Mouse (Mus musculus): ENCODE data around the gene Ywhah.
A peak's percentile ranks its signal among the peaks of the same experiment; 100 is the strongest.

Gene Ywhah

DNA sequence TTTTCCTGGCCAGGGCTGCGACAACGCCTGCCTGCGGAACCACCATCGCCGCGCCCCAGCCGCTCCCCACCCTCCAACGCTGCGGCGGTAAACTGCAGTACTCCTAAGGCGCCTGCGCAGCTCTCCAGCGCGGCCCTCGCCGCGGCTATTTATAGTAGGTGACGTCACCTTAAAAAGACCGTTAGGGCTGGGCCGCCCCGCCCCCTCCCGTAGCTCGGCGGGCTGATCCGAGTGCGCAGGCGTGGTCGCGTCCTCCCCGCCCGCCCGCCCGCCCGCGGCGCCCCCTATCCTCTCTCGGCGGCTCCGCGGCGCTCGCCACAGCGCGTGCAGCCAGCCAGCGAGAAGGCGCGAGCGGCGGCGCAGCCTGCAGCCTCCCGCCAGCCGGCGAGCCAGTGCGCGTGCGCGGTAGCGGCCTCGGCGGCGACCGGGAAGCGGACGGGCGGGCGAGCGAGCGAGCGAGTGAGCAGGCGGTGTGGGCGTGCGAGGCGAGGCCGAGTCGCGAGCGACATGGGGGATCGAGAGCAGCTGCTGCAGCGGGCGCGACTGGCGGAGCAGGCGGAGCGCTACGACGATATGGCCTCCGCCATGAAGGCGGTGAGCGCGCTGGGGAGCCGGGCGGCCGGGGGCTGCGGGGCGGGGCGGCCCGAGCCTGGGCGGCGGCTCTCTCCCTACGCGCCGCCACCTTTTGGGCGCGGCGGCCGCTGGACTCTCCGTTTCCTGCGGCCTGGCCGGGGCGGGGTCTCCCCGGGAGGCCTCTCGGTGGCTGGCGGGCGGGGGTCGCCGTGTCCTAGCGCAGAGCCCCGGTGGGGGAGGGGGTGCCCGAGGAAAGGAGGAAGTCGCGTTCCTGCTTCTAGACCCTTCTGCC is at the start of gene Ywhah:
Gene Ywhah, plus strand, starts transcription at position 256 of the 865 bp plus-strand sequence.
- peak; percentile 98 for DNase-seq (ENCODE audit: inconsistent ontology term)

- no peak for DNase-seq (ENCODE audit: inconsistent ontology term)
Measured at GRCm38 (mm10) chr5:32976541-32976940, 42.1 kb upstream of the Ywhah start.

DNA sequence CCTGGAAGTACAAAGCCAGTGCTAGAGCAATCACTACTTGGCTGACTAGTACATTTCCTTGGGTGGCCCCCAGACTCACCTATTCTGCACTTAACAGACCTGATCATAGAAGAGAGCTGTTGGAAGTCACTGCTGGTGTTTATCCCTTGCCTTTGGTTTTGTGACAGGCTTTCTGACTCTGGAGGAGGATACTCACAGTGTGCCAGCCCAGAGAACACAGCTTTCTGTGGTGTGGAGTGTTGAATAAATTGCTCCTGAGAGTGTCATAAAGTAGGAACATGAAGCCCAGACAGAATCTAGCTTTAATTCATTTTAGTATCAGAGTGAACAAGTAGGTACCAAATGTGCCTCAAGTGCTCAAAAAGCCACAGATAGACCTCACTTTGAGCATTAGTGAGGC is 41.4 kb upstream of the Ywhah start:
- DNase-seq (ENCODE audit: inconsistent ontology term), result no peak

DNA sequence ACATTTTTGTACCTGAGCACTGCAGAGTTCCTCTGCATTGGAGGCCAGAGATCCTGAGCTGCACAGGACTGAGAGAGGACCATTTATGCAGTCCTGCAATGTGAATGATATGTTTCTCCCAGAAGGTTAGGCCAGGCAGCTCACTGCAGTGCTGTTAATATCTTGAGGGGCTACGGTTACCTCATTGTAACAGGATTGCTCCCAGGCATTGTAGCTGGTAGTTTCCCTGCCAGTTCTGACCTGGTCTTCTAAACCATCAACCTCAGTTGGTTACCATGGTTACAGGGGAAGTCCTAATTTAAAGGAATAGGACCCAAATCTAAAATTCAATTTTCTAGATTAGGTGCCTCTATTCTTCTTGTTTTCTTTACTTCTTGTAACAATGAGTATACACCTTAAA is 33.2 kb upstream of the Ywhah start:
- no peak for DNase-seq (ENCODE audit: inconsistent ontology term)

GRCm38 (mm10) chr5:32987873-32988272 is 30.7 kb upstream of the Ywhah start:
- no peak for DNase-seq (ENCODE audit: inconsistent ontology term)

GRCm38 (mm10) chr5:32989959-32990640 is 28.5 kb upstream of the Ywhah start:
- DNase-seq (ENCODE audit: inconsistent ontology term), result no peak

- DNase-seq (ENCODE audit: inconsistent ontology term), result peak; percentile 40
Measured at GRCm38 (mm10) chr5:32991152-32991551, 27.5 kb upstream of the Ywhah start.

- DNase-seq (ENCODE audit: inconsistent ontology term), result no peak
Measured at GRCm38 (mm10) chr5:32994471-32994870, 24.1 kb upstream of the Ywhah start.

DNA sequence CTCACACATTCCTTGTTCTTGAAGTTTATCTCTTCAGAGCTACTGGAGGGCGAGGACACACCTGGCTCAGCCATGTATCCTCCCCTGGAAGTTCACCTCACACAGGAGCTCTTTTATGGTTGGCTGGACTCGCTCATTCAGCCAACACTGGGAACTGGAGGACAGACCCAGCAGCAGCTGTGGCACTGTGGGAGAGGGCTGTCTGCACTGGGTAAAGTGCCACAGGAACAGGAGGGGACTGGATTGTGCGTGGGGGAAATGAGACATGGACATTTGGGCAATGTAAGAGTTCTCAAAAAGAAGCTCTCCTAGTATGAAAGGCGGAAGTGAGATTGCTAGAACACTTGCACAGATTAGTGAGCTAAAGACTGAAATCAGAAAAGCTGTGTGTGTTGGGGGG is 22.9 kb upstream of the Ywhah start:
- DNase-seq (ENCODE audit: inconsistent ontology term), result no peak

- DNase-seq (ENCODE audit: inconsistent ontology term), result no peak
Measured at GRCm38 (mm10) chr5:32996560-32996959, 22.1 kb upstream of the Ywhah start.

- no peak for DNase-seq (ENCODE audit: inconsistent ontology term)
Measured at GRCm38 (mm10) chr5:32997686-32998085, 20.9 kb upstream of the Ywhah start.

GRCm38 (mm10) chr5:32998783-32999182 is 19.8 kb upstream of the Ywhah start:
- DNase-seq (ENCODE audit: inconsistent ontology term), result no peak

DNA sequence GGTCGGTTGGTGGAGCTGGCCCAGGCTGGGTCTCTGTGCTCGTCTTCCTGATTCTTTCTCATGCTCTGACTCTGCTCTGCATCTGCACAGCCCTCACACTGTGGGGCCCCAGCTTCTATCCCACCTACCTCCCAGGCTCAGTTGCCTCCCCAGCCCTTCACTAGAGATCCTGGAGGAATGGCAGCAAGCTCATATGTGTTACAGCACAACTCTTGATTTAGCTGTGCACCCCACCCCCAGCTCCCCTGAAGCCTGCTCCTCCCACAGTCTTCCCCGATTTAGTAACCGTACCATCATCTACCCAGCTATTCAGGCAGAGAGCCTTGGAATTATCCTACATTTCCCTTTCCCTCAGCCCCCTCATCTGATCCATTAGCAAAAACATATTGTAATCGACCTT is 17.5 kb upstream of the Ywhah start:
- no peak for DNase-seq (ENCODE audit: inconsistent ontology term)

- DNase-seq (ENCODE audit: inconsistent ontology term), result peak; percentile 32
Measured at GRCm38 (mm10) chr5:33002781-33003180, 15.8 kb upstream of the Ywhah start.

DNA sequence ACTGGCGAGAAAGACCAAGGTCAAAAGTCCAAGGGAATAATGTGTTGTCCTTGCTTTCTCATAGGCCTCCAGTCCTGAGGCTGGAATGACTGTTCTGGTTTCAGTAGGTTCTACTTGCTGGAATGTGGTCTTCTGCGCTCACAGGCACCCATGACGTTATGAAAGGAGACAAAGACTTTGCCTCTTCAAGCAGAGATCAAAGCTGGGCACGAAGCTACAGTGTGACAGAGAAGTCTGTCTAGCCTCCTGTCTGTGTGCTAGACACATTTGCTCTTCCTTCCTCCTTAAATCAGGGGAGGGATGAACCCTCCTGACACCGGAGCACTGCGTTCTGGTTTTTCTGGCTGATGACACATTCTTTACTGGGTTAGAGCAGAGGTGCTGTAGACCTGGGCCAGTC is 15.1 kb upstream of the Ywhah start:
- DNase-seq (ENCODE audit: inconsistent ontology term), result peak; percentile 42

- DNase-seq (ENCODE audit: inconsistent ontology term), result no peak
Measured at GRCm38 (mm10) chr5:33004110-33004509, 14.5 kb upstream of the Ywhah start.

DNA sequence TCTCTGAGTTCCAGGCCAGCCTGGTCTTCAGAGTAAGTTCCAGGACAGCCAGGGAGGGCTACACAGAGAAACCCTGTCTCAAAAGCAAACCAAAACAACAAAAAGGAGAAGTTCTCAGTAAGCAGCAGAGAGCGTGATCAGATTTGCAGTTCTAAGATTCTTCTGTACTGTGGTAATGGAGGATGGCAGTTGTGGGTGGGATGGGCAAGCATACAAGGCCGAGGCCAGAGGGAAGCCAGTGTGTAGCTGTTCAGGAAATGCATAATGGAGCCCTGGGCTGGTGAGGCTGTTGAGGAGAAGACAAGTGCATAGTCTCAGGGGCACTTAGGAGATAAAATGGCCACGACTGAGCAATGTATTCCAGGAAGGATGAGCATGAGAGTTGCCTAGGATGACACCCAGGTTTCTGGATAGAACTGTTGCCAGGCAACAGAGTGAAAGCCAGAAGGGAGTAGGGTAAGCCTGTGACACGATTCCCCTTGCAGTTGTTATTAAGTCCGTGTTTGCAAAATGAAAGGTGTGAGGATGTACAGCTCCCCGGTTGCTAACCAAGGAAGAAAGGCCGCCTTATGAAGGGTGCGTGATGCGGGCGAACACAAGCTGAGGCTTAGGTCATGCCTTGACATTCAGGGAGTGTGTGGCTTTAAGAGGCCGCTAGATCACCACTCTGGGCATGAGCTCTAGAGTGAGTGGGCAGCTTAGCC is 13.0 kb upstream of the Ywhah start:
- no peak for DNase-seq (ENCODE audit: inconsistent ontology term)

GRCm38 (mm10) chr5:33006670-33007069 is 11.9 kb upstream of the Ywhah start:
- no peak for DNase-seq (ENCODE audit: inconsistent ontology term)

DNA sequence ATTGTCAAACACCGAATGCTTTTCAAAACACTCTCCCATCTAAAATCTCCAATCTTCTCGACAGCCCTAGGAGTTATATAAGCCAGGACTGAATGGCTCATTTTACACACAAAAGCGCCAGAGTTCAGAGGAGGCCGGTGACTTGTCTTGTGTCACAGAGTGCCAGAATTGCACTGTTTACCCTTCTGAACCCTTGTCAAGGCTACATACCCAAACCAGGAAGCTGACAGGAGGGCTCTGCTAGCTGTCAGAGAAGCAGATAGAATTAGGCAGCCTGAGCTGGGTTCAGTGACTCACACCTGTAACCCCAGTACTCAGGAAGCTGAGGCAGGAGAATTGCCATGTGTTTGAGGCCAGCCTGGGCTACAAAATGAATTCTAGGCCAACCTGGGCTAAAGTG is 11.2 kb upstream of the Ywhah start:
- DNase-seq (ENCODE audit: inconsistent ontology term), result no peak

DNA sequence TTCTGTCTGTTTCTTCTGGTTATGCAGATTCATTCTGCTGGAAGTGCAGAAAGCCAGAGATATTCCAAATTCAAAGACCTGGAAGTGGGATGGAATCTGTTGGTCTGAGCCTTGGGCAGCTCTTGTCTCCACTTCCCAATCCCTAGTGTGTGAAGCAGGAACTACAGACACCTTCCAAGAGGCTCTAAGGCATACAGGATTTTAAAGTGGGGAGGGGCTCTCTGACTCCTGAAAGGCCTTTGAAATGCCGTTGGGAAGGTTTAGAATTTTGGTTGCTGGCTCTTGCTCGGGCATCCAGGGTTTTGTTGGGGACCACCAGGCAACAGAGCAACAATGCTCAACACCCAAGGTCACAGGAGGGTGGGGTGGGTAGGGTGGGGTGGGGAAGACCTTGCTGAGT is 9.3 kb upstream of the Ywhah start:
- DNase-seq (ENCODE audit: inconsistent ontology term), result no peak

DNA sequence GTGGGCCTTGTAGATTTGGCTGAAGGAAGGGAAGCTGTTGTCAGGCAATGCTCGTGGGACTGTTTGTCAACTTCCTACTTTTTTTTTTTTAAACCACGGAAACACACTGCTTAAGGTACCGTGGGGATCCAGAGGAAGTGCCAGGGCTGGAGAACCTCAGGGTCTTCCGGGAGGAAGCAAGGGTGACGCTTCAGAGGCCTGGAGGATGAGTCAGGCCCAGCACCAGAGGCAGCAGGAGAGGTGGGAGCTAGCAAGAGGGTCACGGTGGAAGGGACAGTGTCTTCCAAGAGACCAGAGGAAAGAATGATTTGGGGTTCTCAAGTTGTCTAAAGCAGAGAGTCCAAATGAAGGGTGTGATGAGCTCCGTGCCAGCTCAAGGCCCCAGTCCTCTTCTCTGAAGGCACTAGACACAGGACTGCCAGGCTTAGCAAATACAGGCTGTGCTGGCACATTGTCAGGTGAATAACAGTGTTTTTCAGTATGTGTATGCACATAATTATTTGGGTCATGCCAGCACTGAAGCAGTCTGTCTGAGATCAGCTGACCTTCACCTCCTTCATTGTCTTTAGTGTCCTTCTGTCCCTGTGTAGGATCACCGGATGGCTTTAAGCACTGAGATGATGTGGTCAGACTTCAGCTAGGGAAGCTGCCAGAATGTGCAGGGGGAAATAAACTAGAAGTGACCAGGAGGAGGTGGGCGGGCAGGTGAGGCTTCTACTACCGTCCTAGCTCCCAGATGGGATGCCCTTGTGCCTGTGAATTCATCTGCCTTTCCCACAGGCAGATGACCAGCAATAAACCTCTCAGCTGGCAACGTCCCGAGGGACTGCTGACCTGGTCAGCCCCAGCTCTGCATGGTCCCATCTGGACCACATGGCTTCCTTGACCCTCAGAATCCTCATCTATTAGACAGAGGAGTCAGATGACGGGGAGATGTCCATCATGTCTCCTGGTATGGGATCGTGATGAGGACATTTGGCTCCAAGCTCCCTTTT is 8.5 kb upstream of the Ywhah start:
- DNase-seq (ENCODE audit: inconsistent ontology term), result no peak
